Mouse (Mus musculus) B cell, adult 2 months (primary cell): Measurements from ENCODE around the gene Hoxa9.

Experiments used
- DNase-seq, 2 experiments: peaks; one replicate each; pipeline ENCODE4 v3.0.0; 2022

Gene Hoxa9

DNA sequence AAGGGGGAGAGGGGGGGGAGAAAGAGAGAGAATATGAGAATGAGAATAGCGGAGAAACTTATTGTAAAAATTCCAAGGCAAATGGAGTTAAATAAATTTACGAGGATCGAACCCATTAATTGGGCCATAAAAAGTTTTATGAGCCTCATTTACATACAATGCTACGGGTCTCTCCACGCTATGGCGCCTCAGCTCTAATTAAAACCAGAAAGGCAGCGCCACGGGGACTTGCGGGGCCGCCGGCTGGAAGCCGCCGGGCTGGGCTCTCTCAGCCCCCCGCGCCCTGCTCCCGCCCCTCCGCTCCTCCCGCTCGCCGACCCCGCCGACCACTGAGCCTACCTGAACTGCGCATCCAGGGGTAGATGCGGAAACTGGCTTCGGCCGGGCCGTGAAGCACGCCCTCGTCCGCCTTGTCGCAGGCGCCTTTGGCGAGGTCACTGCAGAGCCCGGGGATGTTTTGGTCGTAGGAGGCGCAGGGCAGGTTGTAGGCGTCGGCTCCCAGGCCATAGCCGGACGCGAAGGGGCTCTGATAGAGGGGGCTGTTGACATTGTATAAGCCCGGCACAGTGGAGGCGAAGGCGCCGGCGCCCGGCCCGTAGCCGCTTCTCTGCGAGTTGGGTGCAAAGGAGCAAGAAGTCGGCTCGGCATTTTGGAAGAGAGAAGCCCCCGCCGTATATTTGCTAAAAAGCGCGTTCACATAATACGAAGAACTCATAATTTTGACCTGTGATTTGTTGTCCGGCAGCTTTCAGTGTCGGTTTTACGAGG, 14.0 kb downstream of the Hoxa9 start:
- peak; percentile 48 for DNase-seq

DNA sequence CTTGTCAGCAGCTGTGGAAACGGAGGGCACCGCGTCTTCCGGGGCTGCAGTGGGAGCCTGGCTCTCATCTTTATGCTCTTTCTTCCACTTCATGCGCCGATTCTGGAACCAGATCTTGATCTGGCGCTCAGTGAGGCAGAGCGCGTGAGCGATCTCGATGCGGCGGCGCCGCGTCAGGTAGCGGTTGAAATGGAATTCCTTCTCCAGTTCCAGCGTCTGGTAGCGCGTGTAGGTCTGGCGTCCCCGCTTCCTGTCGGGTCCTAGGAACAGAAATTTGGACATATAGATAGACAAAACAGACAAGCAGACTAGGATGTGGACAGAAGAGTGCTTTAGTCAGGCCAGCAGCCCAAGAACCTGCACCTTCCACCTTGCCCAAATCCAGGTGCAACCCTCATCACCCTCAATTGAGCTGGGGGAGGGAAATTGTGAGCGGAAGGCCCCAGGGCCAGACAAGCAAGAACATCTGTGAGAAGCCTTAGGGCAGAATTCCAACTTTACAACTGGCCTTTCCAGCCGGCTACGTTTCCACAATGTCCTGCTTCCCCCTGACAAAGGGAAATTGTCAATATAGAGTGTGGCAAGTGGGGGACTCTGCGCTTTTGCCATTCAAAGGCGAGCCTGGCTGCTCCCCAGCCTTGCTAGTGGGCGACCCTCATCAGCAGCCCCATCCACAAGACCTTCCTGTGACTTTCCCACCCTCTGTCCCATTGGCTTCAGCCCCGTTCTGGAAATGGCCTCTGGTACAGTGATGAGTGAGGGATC, 14.9 kb downstream of the Hoxa9 start:
- peak in 1 of 2 experiments; percentile 27 for DNase-seq

DNA sequence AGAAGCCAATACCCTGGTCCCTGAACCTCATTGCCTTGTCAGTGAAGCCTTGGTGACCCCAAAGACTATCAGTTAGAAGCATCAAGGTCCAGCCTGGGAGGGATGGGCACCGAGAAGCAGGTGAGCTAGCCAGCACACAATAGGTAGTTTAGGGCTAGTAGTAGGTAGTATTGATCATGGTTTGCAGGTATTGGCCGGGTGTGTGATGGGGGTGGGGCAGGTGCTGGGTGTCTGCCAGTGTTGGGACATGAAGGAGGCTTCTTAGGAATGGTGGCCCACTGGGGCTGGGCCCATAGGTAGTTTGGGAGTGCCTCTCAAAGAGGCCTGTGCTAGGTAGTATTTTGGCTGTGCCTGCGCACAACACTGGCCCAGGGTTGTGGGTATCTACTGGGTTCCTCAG, 15.8 kb downstream of the Hoxa9 start:
- DNase-seq = peak in 1 of 2 experiments; percentile 24

DNA sequence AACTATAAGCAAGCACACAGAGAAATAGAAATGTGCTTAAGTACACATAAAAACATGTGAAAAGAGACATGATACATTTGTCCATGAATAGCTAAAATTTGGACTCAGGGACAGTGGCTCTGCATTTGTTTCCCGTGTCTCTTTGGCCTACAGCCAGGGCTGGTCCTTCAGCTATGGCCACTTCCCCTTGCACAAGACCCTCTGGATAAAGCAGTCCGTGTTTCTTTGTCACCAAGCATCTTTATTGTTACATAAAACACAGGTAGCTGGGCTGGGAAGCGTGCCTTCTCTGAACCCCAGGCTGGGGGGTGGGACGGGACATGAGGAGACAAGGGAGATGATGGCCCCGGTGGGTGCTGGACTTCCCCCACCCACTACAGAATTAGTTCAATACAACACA, 16.6 kb downstream of the Hoxa9 start:
- no peak for DNase-seq

DNA sequence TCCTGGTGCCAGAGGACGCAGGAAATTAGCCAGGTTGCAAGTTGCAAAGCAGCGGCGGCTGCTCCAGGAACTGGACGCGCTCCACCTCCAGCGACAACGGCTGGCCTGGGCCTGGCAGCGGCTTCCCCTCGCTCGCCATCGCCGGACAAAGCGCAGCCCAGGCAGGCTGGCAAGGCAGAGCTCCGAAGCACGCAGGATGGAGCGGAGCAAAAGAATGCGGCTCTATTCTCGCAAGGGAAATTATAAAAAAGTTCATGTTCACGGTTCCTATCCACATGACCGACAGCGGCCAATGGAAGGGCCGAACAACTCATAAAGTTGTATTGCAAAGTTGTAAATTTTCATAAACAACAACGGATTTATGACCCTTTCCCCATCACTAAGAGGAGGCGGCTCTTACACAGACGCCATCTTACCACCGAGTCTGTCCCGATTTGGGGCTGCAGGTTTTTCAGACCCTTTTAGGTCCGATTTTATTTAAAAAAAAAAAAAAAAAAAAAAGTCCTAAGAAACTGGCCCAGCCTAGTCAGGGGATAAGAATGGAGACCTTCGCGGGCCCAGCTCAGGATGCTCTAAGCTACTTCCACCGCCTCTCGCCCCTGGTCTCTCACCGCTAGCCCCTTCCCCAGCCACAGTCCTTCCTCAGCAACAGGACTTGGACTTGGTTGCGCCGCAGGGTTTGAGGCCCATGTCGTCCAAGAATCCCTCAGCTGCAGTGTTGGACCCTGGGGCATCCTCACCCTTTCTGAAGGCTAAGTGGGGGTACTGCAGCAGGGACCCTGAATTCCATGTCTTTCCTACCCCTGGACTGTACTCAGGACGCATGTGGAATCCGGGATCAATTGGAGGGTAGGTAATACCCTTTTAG, 17.5 kb downstream of the Hoxa9 start, which contains the start of the genes Hoxa3 and Gm28308:
Gene Hoxa3 (minus strand): TSS at position 218 of the 868 bp plus-strand sequence.
Gene Gm28308 (minus strand): TSS at position 221 of the 868 bp plus-strand sequence.
- DNase-seq = peak in 1 of 2 experiments; percentile 46

DNA sequence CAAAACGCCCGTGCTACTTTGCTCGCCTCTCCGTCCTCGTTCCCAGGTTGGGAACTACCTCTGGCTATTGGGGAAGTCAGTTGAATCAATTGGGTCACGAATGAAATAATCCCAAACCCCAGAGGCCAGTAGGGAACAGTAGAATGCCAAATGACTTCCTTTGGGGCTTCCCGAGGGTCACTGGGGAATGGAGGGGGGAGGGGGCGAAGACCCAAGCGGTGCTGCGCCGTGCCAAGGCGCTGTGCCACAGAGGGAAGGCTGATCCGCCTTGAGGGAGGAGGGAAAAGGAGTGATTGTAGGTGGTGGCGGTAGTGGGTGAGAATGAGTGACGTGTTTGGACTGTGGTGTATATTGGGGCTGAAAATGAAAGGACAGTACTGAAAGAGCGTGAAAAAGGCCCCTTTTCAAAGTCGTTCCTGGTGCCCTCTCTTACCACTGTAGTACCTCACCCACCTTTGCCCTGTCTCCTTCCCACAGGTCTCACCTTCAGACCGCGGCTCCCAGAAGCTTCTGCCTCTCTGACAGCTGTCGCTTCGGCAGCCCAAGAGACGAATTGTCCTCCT, 18.3 kb downstream of the Hoxa9 start:
- DNase-seq = no peak

DNA sequence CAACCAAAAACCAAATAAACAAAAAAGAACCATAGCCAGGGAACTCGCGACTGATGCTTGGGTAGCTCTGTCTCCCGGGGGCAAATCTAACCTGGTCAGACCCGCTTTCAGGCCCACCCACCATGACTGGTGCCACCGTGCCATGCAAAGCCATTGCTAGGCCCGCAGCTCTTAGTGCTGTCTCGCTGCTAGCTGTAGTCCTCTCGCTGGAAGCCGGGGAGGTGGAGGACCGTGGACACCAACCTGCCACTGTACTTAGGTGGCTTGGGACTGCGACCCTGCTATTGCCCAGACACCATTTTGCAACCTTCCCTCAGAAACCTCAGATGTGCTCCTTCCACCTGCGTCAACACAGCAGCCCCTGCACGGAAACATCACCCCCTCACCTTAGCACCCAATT, 18.9 kb downstream of the Hoxa9 start:
- no peak for DNase-seq

DNA sequence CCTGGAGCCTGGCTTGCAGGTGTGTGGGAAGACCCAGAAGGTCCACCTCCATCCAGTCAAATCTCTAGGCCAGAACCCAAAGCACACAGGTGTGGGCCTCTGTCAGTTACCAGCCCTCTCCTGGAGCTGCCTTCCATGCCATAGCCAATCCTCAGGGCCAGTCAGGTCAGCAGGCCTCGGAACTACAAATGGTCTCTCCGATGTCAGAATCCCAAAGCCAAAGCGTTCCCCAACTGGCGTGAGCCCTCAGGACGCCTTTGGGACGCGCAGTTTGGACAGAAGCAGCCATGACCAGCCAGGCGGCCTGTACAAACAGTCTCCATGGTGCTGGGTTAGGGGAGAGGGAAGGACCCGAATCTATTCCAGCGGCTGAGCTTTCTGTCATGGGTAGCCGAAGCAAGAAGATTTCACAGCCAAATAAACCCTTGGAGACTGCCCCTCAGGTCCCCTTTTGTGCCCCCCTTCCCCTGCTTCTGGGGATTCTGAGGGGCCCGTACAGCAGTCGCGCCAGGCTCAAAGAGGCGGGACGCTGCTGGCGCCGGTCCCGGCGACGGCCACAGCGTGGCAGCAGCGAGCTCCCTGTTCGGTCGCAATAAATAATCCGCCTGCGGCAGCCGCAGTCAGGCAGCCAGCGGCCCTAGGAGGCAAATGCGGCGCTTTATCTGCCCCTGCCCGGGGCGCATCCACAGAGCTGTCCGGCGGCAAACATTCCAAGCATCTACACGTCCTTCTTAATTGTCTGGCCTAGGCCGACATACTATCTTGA, 19.5 kb downstream of the Hoxa9 start:
- peak; percentile 82 to 84 for DNase-seq

DNA sequence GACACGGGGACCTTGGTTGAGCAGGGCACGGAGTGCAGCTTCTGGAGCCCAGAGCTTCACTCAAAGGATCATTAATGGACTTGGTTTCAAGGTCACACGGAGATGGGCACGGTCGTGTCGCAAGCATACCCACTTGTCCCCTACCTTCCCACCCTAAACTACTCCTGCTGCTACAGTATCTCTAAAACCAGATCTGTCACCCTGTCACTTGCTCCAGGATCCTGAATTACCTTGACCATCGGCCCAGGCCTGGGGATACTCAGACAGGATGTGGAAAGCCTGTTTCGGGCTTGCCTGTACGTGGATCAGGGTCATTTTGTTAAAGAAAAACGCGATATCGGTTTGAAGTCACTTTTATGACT, 21.2 kb downstream of the Hoxa9 start:
- no peak for DNase-seq

DNA sequence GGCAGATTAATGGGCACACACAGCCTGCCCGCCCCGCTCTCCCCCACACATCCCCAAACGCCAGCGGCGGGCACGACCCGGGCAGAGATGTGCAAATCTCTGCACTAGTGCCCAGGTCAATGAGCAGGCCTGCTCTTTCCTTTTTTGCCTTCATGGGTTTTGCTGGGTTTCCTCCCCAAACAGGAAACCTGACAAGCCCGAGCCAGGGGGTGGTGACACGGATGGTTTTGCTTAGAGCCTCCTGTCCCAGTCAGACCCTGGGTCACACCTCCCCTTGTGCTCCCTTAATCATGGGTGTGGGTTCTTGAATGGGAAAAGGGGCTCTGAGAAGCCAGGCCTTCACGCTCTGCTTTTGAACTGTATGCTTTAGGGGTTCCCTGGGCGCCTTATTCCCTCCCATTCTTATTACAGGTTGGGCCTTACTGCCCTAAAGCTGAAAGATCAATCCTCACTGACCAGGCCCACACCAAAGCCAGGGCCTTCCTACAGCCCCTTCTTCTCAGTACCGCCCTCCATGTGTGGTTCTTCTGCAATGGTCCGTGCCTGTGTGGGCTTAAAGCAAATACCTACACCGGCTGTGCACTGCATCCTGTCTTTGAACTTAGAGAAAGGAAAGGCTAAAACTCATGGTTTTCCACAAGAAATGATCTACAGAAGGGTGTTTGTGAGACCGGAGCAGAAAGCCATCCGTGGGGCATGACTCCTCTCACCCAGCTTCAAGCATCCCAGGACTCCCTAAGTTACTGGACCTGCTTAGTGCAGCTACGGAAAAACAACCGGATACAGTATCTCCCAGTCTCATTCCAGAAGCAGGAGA, 21.8 kb downstream of the Hoxa9 start:
- no peak for DNase-seq

DNA sequence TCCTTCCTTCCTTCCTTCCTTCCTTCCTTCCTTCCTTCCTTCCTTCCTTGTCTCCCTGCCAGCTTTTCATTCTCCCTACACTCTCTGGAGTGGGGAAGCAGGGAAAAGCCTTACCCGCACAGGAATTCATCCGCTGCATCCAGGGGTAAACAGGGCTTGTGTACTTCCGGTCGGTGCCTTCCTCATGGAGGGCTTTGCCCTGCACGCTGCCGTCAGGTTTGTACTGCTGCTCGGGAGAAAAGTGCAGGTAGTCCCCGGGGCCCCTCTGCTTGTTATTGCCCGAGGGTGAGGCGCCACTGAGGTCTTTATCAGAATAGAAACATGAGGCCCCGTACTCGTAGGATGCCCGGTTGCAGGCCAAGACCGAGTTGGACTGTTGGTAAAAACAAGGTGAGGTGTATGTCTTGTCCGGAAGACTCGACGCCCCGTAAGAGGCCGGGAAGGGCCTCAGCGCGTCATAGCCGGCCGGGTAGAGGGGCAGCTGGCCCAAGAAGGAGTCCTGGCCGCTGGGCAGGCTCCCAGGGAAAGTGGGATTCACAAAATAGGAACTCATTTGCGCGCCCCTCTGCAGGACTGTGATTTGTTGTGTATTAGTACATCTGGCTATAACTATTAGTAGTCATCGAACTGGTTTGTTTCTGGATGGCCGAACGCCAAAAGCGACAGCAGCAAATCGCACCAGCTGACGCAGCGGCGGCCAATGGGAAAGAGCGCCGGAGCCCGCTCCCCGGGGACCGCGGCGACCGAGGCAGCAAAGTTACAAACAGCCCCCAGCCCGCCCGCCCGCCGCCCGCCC, 22.6 kb downstream of the Hoxa9 start, which contains the start of gene Hoxa6:
Gene Hoxa6 (minus strand): TSS at position 651 of the 796 bp plus-strand sequence.
- DNase-seq = peak in 1 of 2 experiments; percentile 31

DNA sequence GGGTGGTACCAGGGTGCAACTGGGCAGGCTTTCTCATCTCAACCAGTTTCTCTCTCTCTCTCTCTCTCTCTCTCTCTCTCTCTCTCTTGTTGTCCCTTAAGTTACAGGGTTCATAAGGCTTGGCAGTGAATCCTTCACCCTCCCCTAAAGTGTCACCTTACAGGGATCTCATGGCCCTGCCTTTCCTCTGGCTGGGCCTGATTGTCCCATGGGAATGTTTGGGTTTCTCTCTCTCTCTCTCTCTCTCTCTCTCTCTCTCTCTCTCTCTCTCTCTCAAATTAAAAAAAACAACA, 23.3 kb downstream of the Hoxa9 start:
- no peak for DNase-seq

DNA sequence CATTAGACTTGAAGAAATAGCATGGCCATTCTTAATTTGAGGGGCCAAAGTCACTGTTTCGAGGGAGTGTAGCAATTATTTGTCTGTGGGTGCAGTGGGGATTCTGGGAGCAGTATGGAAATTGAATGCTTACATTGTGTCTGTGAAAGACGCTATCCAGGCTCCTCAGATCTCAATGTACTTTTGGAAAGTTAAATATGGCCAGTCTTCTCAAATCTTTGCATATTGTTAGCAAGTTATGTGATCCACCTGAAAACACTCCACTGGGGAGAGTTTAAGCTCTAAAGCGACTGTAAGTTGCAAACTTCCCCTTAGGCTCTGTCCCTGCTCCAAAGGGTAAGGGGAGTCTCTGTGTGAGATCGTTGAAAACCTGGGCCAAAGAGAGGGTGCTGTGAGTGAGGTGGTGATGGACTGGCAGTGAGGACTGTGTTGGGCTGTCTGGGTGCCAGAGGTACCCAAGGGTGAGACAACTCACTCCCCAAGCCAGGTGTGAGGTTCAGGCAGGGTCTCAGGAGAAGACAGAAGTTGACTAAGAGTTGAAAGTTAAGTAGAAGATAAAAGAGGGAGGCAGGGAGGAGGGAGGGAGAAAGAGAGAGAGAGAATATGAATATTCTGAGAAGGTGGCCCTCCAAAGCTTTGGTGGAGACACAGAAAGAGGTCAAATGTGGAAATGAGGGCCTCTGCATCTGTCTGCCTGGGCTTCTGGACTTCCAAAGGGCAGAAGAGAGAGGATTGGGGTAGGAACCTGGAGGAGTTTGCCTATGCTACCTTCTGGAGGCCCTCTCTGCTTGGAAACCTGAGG, 23.8 kb downstream of the Hoxa9 start:
- no peak for DNase-seq

DNA sequence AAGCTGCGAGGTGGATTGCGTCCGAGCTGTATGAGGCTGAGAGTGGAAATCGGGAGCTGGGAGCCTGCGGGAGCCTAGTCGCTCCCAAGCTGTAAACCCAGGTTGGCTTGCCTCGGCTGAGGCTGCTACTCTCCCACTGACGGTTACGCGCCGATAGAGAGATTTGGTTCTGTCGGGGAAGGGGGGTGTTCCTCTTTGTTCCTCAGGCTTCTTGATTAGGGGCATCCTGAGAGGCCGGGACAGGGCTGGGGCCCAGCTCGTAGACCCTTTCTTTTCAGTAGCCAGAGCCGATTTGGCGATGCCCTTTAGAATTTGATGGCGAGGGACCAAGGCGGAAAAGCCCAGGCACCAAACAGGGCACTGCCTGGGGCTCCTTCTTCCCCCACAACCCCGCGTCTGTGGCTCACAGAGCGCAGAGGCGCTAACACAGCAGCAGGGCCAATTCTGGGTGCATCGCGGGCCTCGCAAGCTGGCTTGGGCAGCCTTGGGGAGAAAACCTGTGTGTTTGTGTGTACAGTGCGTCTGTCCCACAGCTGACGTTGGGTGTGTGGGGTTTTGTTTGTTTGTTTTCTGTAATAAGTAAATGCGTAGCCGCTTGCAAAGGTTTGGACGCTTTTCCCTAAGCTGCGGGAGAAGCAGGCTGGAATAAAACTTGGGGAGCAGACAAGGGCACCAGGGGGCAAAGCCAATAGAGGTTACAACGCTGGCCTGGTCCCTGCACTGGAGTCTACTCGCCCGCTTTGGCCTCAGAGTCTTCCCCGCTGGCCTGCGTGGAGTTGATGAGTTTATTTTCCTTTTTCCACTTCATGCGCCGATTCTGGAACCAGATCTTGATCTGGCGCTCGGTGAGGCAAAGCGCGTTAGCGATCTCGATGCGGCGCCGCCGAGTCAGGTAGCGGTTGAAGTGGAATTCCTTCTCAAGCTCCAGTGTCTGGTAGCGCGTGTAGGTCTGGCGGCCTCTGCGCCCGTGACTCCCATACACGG, 25.0 kb downstream of the Hoxa9 start:
- DNase-seq = no peak

DNA sequence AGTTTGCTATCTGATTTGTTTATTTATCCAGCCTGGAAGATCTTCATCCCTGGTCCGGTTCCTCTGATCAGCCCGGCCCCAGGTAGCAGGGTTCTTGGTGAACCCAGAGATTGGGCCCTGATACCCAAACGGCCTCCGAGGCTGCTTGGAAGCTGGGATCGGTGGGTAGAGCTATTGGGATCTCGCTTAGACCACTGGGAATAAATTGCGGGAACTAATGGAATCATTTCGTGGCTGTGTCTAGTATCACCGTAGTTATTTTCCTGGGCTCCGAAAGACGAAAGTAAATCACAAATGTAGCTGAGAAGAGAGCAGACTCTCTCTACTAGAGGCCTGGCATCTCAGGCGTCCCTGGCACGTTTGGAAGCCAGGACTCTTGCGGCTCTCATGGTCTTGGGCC, 25.7 kb downstream of the Hoxa9 start:
- DNase-seq = no peak

DNA sequence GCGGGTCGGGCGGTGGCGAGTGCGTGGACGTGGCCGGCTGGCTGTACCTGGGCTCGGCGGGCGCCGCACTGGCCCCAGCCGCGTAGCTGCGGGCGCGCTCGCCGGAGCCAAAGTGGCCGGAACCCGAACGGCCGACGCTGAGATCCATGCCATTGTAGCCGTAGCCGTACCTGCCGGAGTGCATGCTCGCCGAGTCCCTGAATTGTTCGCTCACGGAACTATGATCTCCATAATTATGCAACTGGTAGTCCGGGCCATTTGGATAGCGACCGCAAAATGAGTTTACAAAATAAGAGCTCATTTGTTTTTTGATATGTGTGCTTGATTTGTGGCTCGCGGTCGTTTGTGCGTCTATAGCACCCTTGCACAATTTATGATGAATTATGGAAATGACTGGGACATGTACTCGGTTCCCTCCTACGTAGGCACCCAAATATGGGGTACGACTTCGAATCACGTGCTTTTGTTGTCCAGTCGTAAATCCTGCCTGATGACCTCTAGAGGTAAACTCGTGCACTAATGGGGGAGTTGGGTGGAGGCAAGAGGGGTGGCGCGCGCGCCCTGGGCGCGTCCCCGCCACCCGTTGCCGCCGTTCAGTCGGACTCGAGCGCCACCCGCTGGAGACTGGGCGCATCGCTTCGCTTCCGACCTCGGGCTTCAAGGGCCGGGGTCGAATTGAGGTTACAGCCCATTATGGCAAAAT, 26.7 kb downstream of the Hoxa9 start, which contains the start of gene Hoxa5:
Gene Hoxa5 (minus strand): TSS at position 538 of the 703 bp plus-strand sequence.
- no peak for DNase-seq

DNA sequence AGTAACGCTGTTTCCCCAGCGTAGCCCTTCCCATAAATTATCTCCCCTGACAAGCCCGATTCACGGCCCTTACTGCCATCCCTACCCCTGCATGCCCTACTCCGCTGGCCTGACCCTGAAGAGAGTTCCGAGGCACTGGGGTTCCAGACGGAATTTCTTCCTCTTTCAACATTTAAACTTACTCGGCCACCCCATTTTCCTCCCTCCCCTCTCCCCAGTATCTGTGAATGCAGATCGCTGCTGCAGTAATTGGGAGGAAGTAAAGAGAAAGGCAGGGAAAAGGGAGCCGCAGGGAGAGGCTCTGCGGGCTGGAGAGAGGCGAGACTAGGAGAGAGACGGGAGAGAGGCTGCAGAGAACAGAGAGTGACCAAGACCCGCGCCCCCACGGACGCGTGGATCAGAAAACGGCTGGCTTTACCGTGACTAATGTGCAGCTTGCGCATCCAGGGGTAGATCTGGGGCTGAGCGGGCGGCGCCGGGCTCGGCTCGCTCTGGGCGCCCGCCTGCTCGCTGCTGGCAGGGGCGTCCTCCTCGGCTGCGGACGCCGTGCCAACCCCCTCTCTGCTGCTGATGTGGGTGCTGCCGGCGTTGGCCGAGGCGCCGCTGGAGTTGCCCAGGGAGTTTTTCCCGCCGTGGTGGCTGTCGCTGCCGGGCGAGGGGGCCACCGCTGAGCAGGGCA, 27.4 kb downstream of the Hoxa9 start:
- no peak for DNase-seq
